Mouse (Mus musculus) left cerebral cortex, adult 2 months (tissue): ENCODE data around the gene Pus7l. TPM values are rescaled to one million over a fixed set of nuclear protein-coding genes. Genes with fewer than 3 reads are reported as not detected.
"Not testable (repeated sequence)": the region's sequence is repeated elsewhere in the genome, so short reads cannot be mapped to it uniquely, and the experiment has no call there.

ENCODE experiments used
- DNase-seq, 2 experiments: peaks; one replicate each; pipeline ENCODE4 v3.0.0; 2021 to 2022; ENCODE audit warnings: low spot score in 2 of 2, mixed read lengths in 1 of 2; ENCODE audit errors: extremely low spot score in 1 of 2
- H3K27ac ChIP-seq: fragments of 200-600 bp; 2 replicates; pipeline ENCODE4 v1.8.1; 2022
- H3K4me3 ChIP-seq: fragments of 200-600 bp; 2 replicates; pipeline ENCODE4 v1.8.1; 2022
- CTCF ChIP-seq: fragments of 200-600 bp; IDR thresholded peaks from 2 replicates; pipeline ENCODE4 v1.8.1; 2022; ENCODE audit warnings: antibody characterized with exemption, mild to moderate bottlenecking, moderate library complexity
- intact Hi-C: fragments of 180-260 bp; cut with DNase I; formaldehyde crosslinking; loops from one replicate; pipeline ENCODE4 v1.15.1; 2025
- total RNA-seq, 2 experiments: library from RNA; stranded (reverse); gene quantifications; 2 replicates each; pipeline ENCODE4 v1.2.3; 2021

Gene Pus7l
- total RNA-seq, 2 experiments from 2014 or later: 3.0 to 3.1 TPM

DNA sequence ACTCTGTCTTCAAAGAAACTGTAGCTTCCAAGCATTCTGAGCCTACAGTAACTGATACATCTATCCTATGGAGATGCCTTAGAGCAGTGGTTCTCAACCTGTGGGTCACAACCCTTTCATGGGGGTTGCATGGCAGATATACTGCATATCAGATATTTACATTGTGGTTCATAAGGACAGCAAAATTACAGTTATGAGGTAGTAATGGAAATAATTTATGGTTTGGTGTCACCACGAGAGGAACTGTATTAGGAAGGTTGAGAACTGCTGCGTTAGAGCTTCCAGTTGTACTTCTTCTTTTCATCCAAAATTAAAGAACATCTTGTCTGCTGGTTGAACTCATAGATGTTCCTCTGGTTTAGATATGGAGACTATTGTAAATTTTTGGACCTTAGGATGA is 53.9 kb downstream of the Pus7l start:
- no peak for TF ChIP-seq CTCF
- intact Hi-C loops: no loop called here
- no peak for DNase-seq

DNA sequence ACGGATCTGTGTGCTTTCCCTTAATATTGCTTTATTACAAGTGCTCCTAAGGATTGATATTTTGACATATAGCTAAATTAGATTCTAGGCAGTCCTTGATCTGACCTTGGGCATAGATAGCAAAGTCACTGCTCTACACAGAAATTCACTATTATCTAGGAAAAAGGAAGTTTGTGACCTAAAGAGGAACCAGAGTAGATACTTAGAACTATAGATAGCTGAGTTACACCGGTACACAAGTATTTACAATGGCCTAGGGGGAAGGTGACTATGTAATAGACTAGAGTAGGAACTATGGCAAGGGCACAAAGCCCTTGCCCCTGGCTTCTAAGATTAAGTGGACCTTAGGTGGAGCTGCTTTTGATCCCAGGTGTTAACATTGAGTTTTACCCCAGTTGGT is 55.3 kb downstream of the Pus7l start:
- DNase-seq, H3K27ac ChIP-seq, H3K4me3 ChIP-seq, intact Hi-C loops: not testable (repeated sequence)

More for the DNA sequence above, 53.9 kb downstream of the Pus7l start:
- Histone ChIP-seq H3K27ac (no peak overlapping the region), H3K4me3 (no peak overlapping the region)

DNA sequence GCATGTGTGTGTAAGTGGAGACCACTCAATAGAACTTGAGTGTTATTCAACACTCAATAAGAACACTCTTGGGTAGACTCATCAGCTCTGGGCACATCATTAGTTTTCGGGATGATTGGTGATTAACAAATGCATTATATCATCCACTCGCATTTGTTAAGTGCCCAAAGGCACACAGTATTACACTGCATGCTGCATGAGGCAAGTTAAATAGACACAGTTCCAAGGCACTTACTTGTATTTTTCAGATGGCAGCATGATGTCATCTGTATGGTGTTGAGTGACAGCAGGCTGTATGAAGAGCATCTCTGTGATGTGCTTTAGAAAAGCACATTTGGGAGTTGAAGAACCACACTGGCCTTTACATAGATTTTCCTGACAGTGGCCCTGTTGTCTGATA is 60.8 kb downstream of the Pus7l start:
- no peak for DNase-seq
- Histone ChIP-seq H3K27ac (no peak overlapping the region), H3K4me3 (no peak overlapping the region)
- intact Hi-C loops: no loop called here
- no peak for TF ChIP-seq CTCF

DNA sequence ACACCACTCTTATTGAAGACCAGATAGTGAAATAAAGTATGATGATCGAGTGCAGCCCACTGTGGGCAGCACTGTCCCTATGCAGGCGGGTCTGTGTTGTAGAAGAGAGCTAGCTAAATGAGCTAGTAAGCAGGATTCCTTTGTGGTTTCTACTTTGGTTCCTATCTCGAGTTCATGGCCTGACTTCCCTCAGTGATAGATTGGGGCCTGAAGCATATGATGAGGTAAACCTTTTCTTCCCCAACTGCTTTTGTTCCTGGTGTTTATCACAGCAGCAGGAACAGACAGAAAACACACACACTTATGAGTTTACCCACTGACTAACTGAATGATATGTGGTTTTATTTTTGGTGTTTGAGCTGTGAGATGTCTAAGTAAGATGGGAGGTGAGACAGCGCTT is 62.6 kb downstream of the Pus7l start:
- H3K27ac ChIP-seq: no peak overlapping the region
- H3K4me3 ChIP-seq: no peak overlapping the region
- intact Hi-C loops: no loop called here
- DNase-seq: no peak
- no peak for TF ChIP-seq CTCF

DNA sequence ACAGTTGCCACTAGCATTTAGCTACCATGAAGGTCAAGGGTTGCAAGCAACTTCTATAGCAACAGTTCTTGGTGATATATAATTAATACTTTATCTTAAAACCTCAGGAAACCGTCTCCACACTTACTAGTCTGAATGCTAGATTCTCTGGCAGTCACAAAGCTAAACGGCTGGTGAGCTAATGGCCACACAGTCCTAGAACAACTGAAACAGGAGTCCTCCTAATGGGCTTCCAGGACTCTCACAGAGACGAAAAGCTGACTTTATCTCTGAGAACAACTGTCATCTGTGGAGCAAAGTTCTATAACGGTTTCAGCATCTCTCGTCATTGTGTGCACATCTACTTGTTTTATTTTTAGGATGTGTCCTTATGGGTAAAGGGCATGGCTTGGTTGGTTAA is 63.1 kb downstream of the Pus7l start:
- no peak overlapping the region for H3K27ac ChIP-seq
- intact Hi-C loops: no loop called here
- TF ChIP-seq CTCF: no peak
- DNase-seq: no peak
- no peak overlapping the region for H3K4me3 ChIP-seq

DNA sequence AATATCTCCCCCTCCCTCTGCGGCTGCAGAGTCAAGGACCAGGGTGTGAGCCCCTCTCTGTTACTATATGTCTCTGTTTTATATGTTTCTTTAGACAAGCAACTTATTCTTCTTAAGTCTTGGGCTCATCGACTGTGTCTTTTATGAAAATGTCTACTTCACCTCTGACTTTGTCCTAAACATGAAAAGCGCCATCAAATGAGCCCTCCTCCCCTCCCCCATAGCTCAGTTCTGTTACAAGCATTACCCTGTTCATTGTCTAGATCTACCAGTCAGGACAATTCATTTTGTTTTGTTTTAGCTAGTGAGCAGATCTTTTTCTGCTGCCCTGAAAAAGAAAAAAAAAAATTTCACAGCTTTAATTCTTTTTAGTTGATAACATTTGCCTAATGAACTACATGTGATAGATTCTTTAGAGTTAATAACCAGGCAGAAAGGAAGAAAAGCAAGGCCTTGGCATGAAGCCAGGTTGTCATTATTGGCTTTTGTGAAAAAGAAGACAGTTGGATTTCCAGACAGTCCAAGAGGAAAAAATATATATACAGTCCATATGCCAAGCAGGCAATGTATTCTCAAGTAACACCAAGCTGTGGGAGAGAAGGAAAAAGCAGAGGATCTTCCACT is 63.7 kb downstream of the Pus7l start:
- no peak overlapping the region for H3K4me3 ChIP-seq
- DNase-seq: no peak
- no peak for TF ChIP-seq CTCF
- intact Hi-C loops: no loop called here
- H3K27ac ChIP-seq: no peak overlapping the region

DNA sequence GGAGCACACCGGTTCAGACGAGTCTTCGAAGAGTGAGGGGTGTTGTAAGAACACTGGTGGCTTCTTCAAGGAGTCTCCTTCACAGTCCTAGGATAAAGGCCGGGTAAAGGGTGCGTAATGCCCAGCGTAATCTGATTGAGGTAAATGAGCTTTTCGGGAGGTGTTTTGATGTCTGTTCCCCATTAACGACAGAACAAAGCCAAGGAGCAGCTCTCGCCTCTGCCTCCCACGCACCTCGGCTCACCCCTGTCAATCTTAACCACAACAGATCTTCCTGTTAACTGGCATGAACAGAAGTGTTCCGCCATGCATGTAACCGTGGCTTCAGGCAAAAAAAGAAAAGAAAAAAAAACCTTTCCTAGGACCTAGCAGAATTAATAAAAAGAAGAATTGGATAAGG is 64.6 kb downstream of the Pus7l start:
- H3K27ac ChIP-seq: no peak overlapping the region
- intact Hi-C loops: no loop called here
- DNase-seq: no peak
- no peak overlapping the region for H3K4me3 ChIP-seq
- TF ChIP-seq CTCF: no peak

DNA sequence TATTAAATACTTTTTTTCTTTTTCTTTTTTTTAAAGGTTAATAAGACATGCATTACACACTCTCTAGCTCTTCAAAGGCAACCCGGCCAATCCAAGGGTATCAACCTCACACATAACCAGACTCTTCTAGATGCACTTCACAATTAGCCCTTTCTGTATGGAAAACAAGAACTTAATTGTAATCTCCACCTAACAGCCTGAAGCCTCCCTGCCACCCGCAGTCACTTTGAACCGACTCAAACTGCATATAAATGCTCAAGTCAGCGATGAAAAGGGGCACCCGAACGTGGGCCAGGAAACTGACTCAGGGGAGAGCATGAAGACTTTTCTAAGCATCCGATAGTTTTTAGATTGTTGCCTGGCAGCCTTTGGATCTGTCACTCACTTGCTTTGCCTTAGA is 66.1 kb downstream of the Pus7l start:
- TF ChIP-seq CTCF: no peak

DNA sequence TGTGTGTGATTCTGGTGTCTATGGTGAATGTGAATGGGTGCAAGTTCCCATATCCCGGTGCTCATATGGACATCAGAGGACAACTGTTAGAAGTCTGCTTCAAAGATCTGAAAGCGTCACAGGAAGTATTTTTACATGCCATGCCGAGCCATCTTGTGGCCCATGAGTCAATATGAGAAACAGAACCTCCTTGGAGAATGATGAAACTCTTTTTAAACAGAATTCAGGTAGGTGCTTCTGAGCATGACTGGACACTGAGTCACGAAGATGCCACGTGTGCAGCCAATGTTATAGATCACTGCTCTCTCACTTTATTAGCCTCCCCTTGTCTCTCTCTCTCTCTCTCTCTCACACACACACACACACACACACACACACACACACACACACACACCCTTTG is 67.4 kb downstream of the Pus7l start:
- no peak overlapping the region for H3K27ac ChIP-seq
- no peak overlapping the region for H3K4me3 ChIP-seq
- intact Hi-C loops: no loop called here
- TF ChIP-seq CTCF: no peak
- no peak for DNase-seq

More for the DNA sequence above, 66.1 kb downstream of the Pus7l start:
- Histone ChIP-seq H3K4me3 (no peak overlapping the region), H3K27ac (no peak overlapping the region)
- DNase-seq: no peak
- intact Hi-C loops: no loop called here

Other genes starting within 250 kb of the Pus7l start
- 1 to 10 TPM; 7.4 to 8.4 TPM for gene Adamts20, start 78.1 kb downstream of the Pus7l start, total RNA-seq
- gene Irak4, start 96 bp upstream of the Pus7l start, total RNA-seq: 1 to 10 TPM; 1.5 to 1.6 TPM
- 10 to 100 TPM; 39.2 to 46.4 TPM for gene Twf1, start 46.3 kb upstream of the Pus7l start, total RNA-seq
- 1 to 10 TPM; 6.1 to 6.5 TPM for gene Tmem117, start 85.7 kb upstream of the Pus7l start, total RNA-seq